Mouse (Mus musculus) midbrain, embryonic 13.5 days (tissue): ENCODE data around the gene Olfr248. TPM values are rescaled to one million over a fixed set of nuclear protein-coding genes. Genes with fewer than 3 reads are reported as not detected.
"Not testable (repeated sequence)": the region's sequence is repeated elsewhere in the genome, so short reads cannot be mapped to it uniquely, and the experiment has no call there.

Experiments
- ATAC-seq: fragments of 200-750 bp; cut with Nextera tagmentation; 2 replicates; pipeline ENCODE4 v1.8.0; 2017; ENCODE audit warnings: mild to moderate bottlenecking, moderate TSS enrichment, moderate library complexity
- H3K27ac ChIP-seq: fragments of 300-500 bp; sonication (generic); 2 replicates; pipeline ENCODE4 v1.5.1; 2015; ENCODE audit warnings: inconsistent platforms, mild to moderate bottlenecking, moderate library complexity
- H3K27me3 ChIP-seq: fragments of 300-500 bp; sonication (generic); 2 replicates; pipeline ENCODE4 v1.6.1; 2015; ENCODE audit warnings: mild to moderate bottlenecking, inconsistent platforms
- H3K36me3 ChIP-seq: fragments of 300-500 bp; sonication (generic); 2 replicates; pipeline ENCODE4 v1.6.1; 2015; ENCODE audit warnings: mild to moderate bottlenecking, inconsistent platforms
- H3K4me1 ChIP-seq: fragments of 300-500 bp; sonication (generic); replicated peaks from 2 replicates; pipeline ENCODE4 v1.6.1; 2015; ENCODE audit warnings: inconsistent platforms
- H3K4me2 ChIP-seq: fragments of 300-500 bp; sonication (generic); replicated peaks from 2 replicates; pipeline ENCODE4 v1.6.1; 2015; ENCODE audit warnings: moderate library complexity, mild to moderate bottlenecking, inconsistent platforms
- H3K4me3 ChIP-seq: fragments of 300-500 bp; sonication (generic); replicated peaks from 2 replicates; pipeline ENCODE4 v1.5.1; 2015; ENCODE audit warnings: mild to moderate bottlenecking, inconsistent platforms
- H3K9ac ChIP-seq: fragments of 300-500 bp; sonication (generic); replicated peaks from 2 replicates; pipeline ENCODE4 v1.6.1; 2015; ENCODE audit warnings: mild to moderate bottlenecking, inconsistent platforms
- H3K9me3 ChIP-seq: fragments of 300-500 bp; sonication (generic); 2 replicates; pipeline ENCODE4 v1.6.1; 2016; ENCODE audit warnings: mild to moderate bottlenecking, inconsistent platforms
- WGBS: fragments of 180-500 bp; shearing (Covaris S2); methylation state at CpG from one replicate; pipeline ENCODE4 v1.1.7; 2015; 5-methylcytosine and 5-hydroxymethylcytosine counted together
- polyA plus RNA-seq: library from polyadenylated mRNA; unstranded; fragments of >200 nt; fragmentation: Nextera tagmentation; extraction: Ambion mirVana; gene quantifications from 2 replicates; pipeline ENCODE4 v1.2.1, GENCODE M21; 2015

The Olfr248 gene
- polyA plus RNA-seq = not detected in 2 replicates

DNA sequence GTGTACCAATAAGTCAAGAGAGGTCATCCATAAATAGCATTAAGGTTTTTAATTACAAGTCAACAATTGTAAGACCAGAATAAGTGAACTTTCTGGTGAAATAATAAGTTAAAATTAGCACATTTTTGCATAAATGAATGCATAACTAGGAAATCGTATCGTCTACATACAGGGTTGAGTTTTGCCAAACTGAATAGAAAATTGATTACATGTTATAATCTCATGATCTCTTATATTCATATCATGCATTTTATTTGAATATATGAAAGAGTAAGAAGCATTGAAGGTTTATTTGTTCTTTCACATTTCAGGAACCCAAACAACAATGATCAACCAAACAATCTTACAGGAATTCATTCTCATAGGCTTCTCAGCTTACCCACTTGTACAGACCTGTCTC is at the start of gene Olfr248:
Gene Olfr248 (plus strand): TSS at position 301 of the 400 bp plus-strand sequence.
- no peak within 1 kb of the TSS for H3K4me2 ChIP-seq
- H3K4me1 ChIP-seq = no peaks in the 10 kb centered on the region
- no peaks in the 10 kb centered on the region for H3K9me3 ChIP-seq
- H3K27me3 ChIP-seq = no peaks in the 10 kb centered on the region
- ATAC-seq = no peak
- H3K4me3 ChIP-seq = no peak within 1 kb of the TSS
- H3K36me3 ChIP-seq = no peaks in the 10 kb centered on the region
- no peak within 1 kb of the TSS for H3K9ac ChIP-seq
- H3K27ac ChIP-seq = no peak within 1 kb of the TSS
- WGBS = 96% methylated on average over 2 of the region's 2 CpGs

DNA sequence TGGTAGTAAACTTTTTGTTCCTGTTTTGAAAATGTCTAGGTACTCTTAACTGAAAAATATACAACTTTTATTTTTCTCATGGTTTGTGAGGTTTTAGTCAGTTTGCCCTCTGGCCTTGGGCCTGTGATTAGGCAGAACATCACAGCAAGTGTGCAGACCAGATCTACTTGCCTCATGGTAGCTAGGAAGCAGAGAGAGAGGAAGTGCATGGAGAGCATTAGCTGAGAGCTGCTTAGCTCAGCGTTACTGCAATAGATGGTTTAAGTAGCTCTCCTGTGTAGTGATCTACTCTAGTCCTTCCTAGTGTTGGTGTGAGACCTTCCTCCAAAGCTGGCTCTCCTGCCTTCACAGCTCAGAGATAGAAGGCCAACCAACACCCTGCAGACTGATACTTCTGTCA is 37.2 kb upstream of the Olfr248 start:
- H3K4me2 ChIP-seq, H3K27ac ChIP-seq, H3K27me3 ChIP-seq, H3K9me3 ChIP-seq, H3K4me1 ChIP-seq, ATAC-seq, H3K4me3 ChIP-seq, H3K9ac ChIP-seq, H3K36me3 ChIP-seq: not testable (repeated sequence)
- WGBS = 79% methylated on average over 1 of the region's 1 CpGs

DNA sequence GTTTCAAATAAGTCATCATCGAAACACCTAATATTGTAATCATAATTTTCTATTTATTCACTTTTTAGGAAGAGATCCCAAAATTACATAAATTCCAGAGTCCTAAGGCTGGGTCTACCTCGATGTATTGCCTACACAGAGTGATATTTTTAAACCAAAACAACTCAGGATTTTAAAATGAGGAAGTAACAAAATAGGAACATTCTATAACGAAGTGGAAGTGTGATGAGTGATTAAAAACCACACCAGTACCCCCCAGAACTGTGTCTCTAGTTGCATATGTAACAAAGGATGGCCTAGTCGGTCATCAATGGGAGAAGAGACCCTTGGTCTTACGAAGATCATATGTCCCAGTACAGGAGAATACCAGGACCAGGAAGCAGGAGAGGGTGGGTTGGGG is 36.2 kb upstream of the Olfr248 start:
- Histone ChIP-seq H3K4me3 (no peak overlapping the region), H3K9me3 (no peaks in the 10 kb centered on the region), H3K4me2 (no peak overlapping the region), H3K36me3 (no peaks in the 10 kb centered on the region), H3K9ac (no peak overlapping the region), H3K4me1 (no peaks in the 10 kb centered on the region), H3K27ac (no peak overlapping the region), H3K27me3 (no peaks in the 10 kb centered on the region)
- no peak for ATAC-seq
- WGBS = 90% methylated on average over 5 of the region's 5 CpGs

DNA sequence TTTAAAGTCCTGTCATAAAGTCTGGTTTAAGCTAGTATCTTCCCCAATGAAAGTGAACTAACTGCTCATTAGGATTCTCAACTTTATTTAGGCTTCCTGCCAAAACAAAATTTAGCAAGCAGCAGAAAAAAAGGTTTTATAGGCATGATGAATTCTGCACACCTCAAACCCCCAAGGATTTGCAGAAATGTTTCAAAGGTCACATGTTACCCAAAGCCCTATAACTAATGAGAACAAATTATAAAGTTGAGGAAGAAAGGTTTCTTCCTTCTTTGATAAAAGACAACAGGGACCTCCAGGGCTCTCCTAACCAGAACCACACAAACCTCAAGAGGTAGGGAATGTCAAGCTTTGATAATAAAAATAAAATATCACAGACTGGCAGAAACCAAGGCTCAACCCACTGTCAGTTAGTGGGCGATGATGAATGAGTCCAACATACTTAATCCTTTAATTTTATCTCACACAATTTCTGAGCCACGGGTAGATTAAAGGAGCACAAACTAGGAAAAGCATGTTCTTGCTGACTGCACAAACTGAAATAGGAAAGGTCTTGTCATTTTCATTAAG is 25.9 kb upstream of the Olfr248 start, which contains the start of gene Olfr417:
Gene Olfr417 (plus strand): TSS at position 241 of the 570 bp plus-strand sequence.
- Histone ChIP-seq H3K4me2 (no peak within 1 kb of the TSS), H3K27ac (no peak within 1 kb of the TSS), H3K4me1 (no peaks in the 10 kb centered on the region), H3K9me3 (no peaks in the 10 kb centered on the region), H3K36me3 (no peaks in the 10 kb centered on the region), H3K4me3 (no peak within 1 kb of the TSS), H3K9ac (no peak within 1 kb of the TSS), H3K27me3 (no peaks in the 10 kb centered on the region)
- WGBS = 68% methylated on average over 2 of the region's 2 CpGs
- no peak for ATAC-seq

DNA sequence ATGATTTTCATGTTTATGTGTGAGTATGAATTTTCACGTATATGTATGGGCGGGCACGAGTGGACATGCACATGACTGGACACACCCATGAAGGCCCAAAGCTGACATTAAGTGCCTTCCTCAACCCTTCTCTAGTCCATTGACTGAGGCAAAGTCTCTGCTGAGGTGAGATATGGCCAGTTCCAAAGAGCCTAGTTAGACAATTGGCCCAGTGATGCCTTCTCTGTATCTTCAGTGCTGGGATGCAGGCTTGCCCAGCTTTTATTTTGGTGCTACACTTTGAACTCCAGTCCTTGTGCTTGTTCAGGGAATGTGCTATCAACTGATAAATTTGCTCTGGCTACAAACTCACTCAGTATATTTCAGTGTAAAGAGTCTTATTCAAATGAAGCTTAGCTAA is 17.0 kb upstream of the Olfr248 start:
- WGBS = 93% methylated on average over 3 of the region's 3 CpGs
- Histone ChIP-seq H3K27ac (no peak overlapping the region), H3K9me3 (no peaks in the 10 kb centered on the region), H3K27me3 (no peaks in the 10 kb centered on the region), H3K4me2 (no peak overlapping the region), H3K4me3 (no peak overlapping the region), H3K4me1 (no peaks in the 10 kb centered on the region), H3K36me3 (no peaks in the 10 kb centered on the region), H3K9ac (no peak overlapping the region)
- ATAC-seq = no peak

DNA sequence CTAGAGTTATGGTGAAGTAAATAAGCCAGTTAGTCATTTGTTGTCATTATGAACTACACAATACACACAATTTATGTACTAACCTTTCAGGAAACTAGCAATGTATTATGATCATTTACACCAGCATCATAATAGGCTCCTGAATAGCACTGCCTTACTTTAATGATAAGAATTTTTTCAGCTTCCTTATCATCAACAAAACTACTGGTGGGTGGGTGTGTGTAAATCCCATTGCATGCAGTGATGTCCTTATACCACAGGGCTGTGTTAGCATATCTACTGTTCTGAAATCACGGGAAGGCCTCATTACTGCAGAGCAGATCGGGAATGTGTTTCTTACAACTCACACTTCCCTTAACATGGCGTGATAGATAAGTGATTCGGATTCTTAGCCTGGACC is 32.1 kb downstream of the Olfr248 start:
- no peak overlapping the region for H3K9ac ChIP-seq
- no peak overlapping the region for H3K4me2 ChIP-seq
- H3K4me1 ChIP-seq = no peaks in the 10 kb centered on the region
- H3K4me3 ChIP-seq = no peak overlapping the region
- 88% methylated on average over 4 of the region's 4 CpGs for WGBS
- no peak for ATAC-seq
- no peaks in the 10 kb centered on the region for H3K36me3 ChIP-seq
- no peaks in the 10 kb centered on the region for H3K27me3 ChIP-seq
- H3K27ac ChIP-seq = no peak overlapping the region
- no peaks in the 10 kb centered on the region for H3K9me3 ChIP-seq

DNA sequence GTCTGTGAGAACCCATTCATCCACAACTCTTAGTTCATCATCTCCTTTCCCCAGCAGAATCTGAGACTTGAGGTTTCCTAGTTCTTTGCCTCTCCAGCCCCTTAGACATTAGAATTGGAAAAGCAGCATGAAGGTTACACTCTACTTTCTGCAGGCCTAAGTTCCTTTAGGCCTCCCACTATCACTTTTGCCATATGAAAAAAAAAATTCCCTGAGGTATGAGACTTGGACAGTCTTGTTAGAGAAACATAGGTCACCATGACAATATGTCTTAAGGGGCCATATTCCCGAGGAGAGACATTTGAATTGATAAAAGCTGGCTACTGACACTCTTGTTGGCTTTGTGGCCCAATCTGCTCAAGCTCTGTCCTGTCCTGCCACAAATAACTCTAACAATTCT is 32.9 kb downstream of the Olfr248 start, which contains the start of gene Olfr414:
Gene Olfr414 (plus strand): TSS at position 301 of the 400 bp plus-strand sequence.
- no peaks in the 10 kb centered on the region for H3K27me3 ChIP-seq
- H3K27ac ChIP-seq = no peak within 1 kb of the TSS
- H3K4me2 ChIP-seq = no peak within 1 kb of the TSS
- H3K9me3 ChIP-seq = no peaks in the 10 kb centered on the region
- H3K36me3 ChIP-seq = no peaks in the 10 kb centered on the region
- WGBS = 50% methylated on average over 1 of the region's 1 CpGs
- no peak for ATAC-seq
- no peaks in the 10 kb centered on the region for H3K4me1 ChIP-seq
- no peak within 1 kb of the TSS for H3K9ac ChIP-seq
- H3K4me3 ChIP-seq = no peak within 1 kb of the TSS

DNA sequence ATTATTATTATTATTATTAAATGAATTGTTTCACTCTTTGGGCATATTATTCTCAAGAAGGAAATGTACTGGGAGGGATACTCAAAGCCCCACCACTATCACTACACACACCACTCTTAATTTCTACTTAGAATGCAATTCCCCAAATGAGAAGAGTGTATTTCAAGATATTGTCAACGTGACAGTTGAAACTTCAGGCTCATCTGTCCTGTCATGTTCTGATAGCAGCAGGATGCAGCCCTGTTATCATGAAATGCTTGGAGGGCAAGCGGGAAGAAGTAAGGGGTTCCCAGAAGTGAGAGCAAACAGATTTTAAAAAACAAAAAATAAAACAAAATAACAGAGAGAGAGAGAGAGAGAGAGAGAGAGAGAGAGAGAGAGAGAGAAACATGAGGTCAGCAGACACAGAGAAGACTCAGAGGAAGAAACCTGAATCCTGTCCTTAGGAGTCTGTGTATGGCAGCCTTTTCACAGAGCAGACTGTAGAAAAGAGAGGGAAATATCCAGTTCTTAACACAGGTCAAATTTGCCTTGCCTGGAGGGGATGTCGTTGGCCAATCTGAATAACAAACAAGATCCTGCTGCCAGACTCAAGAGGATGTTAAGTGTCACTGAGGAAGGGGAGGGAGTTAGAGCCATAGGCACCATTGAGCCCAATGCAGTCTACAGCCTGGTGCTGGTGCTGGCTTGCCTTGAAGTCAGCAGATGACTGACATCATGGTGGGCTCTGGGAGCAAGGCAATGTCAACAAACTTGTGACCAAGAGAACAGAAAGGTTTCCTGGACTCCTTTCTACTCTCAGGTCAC is 35.5 kb downstream of the Olfr248 start:
- H3K9ac ChIP-seq = no peak overlapping the region
- no peaks in the 10 kb centered on the region for H3K4me1 ChIP-seq
- H3K36me3 ChIP-seq = no peaks in the 10 kb centered on the region
- 64% methylated on average over 3 of the region's 3 CpGs for WGBS
- no peak for ATAC-seq
- no peak overlapping the region for H3K4me3 ChIP-seq
- H3K9me3 ChIP-seq = no peaks in the 10 kb centered on the region
- H3K4me2 ChIP-seq = no peak overlapping the region
- no peak overlapping the region for H3K27ac ChIP-seq
- H3K27me3 ChIP-seq = no peaks in the 10 kb centered on the region

DNA sequence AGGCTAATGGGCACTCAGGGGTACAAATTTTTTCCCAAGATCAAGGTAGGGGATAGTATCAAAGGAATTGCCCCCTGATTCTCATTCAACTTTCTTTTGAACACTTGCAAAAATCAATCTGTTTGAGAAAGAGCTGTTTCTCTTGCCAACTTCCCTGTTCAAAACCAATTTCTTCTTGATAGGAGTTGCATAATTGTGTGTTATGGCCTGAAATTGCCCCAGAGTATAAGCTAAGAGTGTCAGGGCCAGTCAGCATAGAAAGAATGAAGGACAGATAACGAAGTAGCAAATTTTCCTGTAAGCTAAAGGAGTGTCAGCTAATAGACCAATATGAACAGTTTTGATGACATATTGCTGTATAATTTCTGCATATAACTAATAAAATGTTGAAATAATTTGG is 36.6 kb downstream of the Olfr248 start:
- H3K9ac ChIP-seq = no peak overlapping the region
- no peak overlapping the region for H3K27ac ChIP-seq
- no peaks in the 10 kb centered on the region for H3K27me3 ChIP-seq
- ATAC-seq = no peak
- WGBS = 88% methylated on average over 1 of the region's 1 CpGs
- no peak overlapping the region for H3K4me3 ChIP-seq
- no peak overlapping the region for H3K4me2 ChIP-seq
- no peaks in the 10 kb centered on the region for H3K9me3 ChIP-seq
- H3K36me3 ChIP-seq = no peaks in the 10 kb centered on the region
- no peaks in the 10 kb centered on the region for H3K4me1 ChIP-seq

DNA sequence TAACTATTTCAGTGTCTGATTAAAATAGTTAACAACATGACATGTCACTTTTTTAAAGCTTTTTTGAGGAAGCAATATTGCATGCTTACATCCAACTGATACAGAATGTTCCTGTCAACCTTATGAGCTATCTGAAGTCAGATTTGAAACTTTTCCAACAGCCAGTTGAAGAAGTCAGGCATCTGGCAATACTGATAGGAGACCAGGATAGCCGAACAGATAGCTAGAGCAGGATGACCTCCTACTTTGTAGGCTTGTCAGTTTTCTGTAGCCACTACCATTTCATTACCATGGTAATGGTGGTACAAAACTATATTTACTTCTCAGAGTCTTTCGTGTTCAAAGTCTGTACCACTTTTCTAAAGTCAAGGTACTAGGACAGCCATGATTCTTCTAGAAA is 37.6 kb downstream of the Olfr248 start:
- no peaks in the 10 kb centered on the region for H3K4me1 ChIP-seq
- no peak overlapping the region for H3K4me3 ChIP-seq
- no peak overlapping the region for H3K4me2 ChIP-seq
- 95% methylated on average over 2 of the region's 2 CpGs for WGBS
- no peak overlapping the region for H3K27ac ChIP-seq
- H3K36me3 ChIP-seq = no peaks in the 10 kb centered on the region
- ATAC-seq = no peak
- H3K9ac ChIP-seq = no peak overlapping the region
- H3K27me3 ChIP-seq = no peaks in the 10 kb centered on the region
- H3K9me3 ChIP-seq = no peaks in the 10 kb centered on the region

DNA sequence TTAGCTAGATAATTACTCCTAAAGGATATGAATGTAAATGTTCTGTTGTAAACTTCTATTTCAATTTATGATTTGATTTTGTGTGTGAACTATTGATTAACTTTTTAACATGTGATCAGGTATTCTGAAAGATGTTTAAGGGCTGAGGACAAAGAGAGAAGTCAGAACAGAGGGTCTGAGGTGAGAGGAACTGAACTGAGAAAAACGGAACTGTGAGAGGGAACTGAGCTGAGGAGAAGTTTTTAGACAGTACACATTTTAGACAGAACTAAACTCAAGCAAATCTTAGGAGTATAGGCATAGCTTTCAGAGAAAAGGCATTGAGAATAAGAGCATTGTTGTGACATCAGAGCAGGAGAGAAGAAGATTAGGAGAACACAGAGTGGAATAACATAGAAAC is 43.3 kb downstream of the Olfr248 start:
- Histone ChIP-seq H3K4me1 (no peaks in the 10 kb centered on the region), H3K9ac (no peak overlapping the region), H3K27me3 (no peaks in the 10 kb centered on the region), H3K9me3 (no peaks in the 10 kb centered on the region), H3K4me3 (no peak overlapping the region), H3K27ac (no peak overlapping the region), H3K36me3 (no peaks in the 10 kb centered on the region), H3K4me2 (no peak overlapping the region)
- no peak for ATAC-seq
- WGBS = 79% methylated on average over 1 of the region's 1 CpGs
